Mouse (Mus musculus) midbrain, postnatal 0 days (tissue): ENCODE data around the gene Hip1r. TPM values are rescaled to one million over a fixed set of nuclear protein-coding genes. Genes with fewer than 3 reads are reported as not detected.

Experiments
- ATAC-seq: fragments of 200-750 bp; cut with Nextera tagmentation; 2 replicates; pipeline ENCODE4 v1.8.0; 2017; ENCODE audit warnings: moderate number of reproducible peaks, mild to moderate bottlenecking, moderate TSS enrichment, moderate library complexity; ENCODE audit not compliant: low FRiP score
- DNase-seq: peaks from one replicate; pipeline ENCODE4 v3.0.0-alpha.2; 2015; ENCODE audit warnings: low spot score
- H3K27ac ChIP-seq: fragments of 300-500 bp; sonication (generic); 2 replicates; pipeline ENCODE4 v1.5.1; 2014; ENCODE audit warnings: low read depth, mild to moderate bottlenecking, low read length, mixed read lengths
- H3K27me3 ChIP-seq: fragments of 300-500 bp; sonication (generic); 2 replicates; pipeline ENCODE4 v1.6.1; 2014; ENCODE audit warnings: low read length, control low read depth, mixed read lengths; ENCODE audit not compliant: insufficient read depth
- H3K36me3 ChIP-seq: fragments of 300-500 bp; sonication (generic); 2 replicates; pipeline ENCODE4 v1.6.1; 2014; ENCODE audit warnings: low read length, control low read depth, mixed read lengths; ENCODE audit not compliant: insufficient read depth
- H3K4me1 ChIP-seq: fragments of 300-500 bp; sonication (generic); 2 replicates; pipeline ENCODE4 v1.6.1; 2014; ENCODE audit warnings: mild to moderate bottlenecking, control low read depth, antibody characterized with exemption, low read length, mixed read lengths; ENCODE audit not compliant: insufficient read depth
- H3K4me2 ChIP-seq: fragments of 300-500 bp; sonication (generic); 2 replicates; pipeline ENCODE4 v1.6.1; 2014; ENCODE audit warnings: low read depth, mild to moderate bottlenecking, low read length, mixed read lengths; ENCODE audit not compliant: poor library complexity, severe bottlenecking
- H3K4me3 ChIP-seq: fragments of 300-500 bp; sonication (generic); 2 replicates; pipeline ENCODE4 v1.5.1; 2014; ENCODE audit warnings: low read depth, mild to moderate bottlenecking, low read length, moderate library complexity
- H3K9ac ChIP-seq: fragments of 300-500 bp; sonication (generic); replicated peaks from 2 replicates; pipeline ENCODE4 v1.6.1; 2014; ENCODE audit warnings: mild to moderate bottlenecking, low read length, moderate library complexity, mixed read lengths; ENCODE audit not compliant: poor library complexity, severe bottlenecking
- H3K9me3 ChIP-seq: fragments of 300-500 bp; sonication (generic); 2 replicates; pipeline ENCODE4 v1.6.1; 2016; ENCODE audit warnings: low read length, control low read depth
- CTCF ChIP-seq: IDR thresholded peaks from 2 replicates; pipeline ENCODE4 v1.5.1; 2016; ENCODE audit warnings: antibody characterized with exemption, mild to moderate bottlenecking
- WGBS: fragments of 180-500 bp; shearing (Covaris S2); extraction: QIAGEN DNeasy Blood & Tissue Kit; methylation state at CpG from one replicate; pipeline ENCODE4 v1.1.7; 2014; 5-methylcytosine and 5-hydroxymethylcytosine counted together
- polyA plus RNA-seq: library from polyadenylated mRNA; unstranded; fragments of >200 nt; fragmentation: Nextera tagmentation; extraction: Ambion mirVana; gene quantifications from 2 replicates; pipeline ENCODE4 v1.2.1, GENCODE M21; 2015
- total RNA-seq: library from RNA; depleted of rRNA; stranded (reverse); fragments of >200 nt; gene quantifications from 2 replicates; pipeline ENCODE4 v1.2.3, GENCODE M21; 2014

The Hip1r gene
- total and polyA plus RNA-seq, 2 experiments from 2014 or later, result 25.8 to 45.4 TPM

DNA sequence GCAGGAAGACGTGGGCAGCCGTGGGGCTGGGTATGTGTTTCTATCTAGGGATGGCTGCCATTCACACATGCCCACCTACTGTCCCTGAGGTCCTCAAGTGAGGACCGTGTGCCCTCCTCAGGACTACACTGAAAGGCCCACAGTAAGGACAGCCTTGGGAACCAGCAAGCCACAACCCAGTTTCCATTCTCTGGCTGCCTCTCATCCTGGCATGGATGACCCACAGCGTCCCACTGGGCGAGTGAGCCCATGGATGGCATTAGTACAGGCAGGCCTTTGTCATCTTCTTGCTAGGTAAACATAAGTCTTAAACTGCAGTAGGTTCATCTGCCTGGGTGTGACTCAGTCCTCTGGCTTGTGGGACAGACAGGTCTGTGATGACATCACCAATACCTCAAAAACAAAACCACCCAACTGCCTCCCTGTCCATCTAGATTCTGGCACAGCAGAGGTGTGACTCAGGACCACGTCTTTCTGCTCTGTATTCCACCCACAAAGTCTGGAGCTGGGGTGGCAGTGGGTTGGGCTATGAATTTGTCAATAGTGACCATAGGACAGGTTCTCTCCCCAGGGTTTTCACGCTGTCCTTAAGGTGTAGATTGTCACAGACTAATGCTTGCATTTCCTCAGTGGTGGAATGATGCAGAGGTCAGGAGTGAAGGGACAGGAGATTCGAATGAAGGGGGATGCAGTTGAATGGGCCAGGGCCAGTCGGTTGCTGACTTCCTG is 7.3 kb downstream of the Hip1r start:
- no peaks in the 10 kb centered on the region for H3K27me3 ChIP-seq
- DNase-seq (no peak), ATAC-seq (no peak)
- WGBS, result 80% methylated on average over 9 of the region's 9 CpGs
- H3K4me3 ChIP-seq, result no peak overlapping the region
- H3K27ac ChIP-seq, result 0 out of 2 replicates have a peak overlapping the region, but pooled peaks have one; percentile 26
- no peak overlapping the region for H3K4me2 ChIP-seq
- no peaks in the 10 kb centered on the region for H3K9me3 ChIP-seq
- no peak for TF ChIP-seq CTCF
- H3K36me3 ChIP-seq, result no peaks in the 10 kb centered on the region
- H3K9ac ChIP-seq, result no peak overlapping the region
- H3K4me1 ChIP-seq, result no peaks in the 10 kb centered on the region

DNA sequence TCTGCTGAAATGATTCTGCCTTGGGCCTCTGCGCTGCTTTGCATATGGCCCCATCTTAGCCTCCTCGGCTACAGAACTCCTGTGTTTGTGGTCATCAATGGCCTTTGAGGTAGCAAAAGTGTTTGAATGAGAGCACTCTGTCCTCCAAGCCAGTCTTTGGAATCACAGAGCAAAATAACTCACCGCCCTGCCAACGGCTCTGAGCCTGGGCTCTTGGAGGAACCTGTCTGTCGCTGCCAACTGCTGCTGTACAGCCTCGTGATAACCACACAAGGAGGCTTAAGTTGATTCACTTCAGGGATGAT is 7.8 kb downstream of the Hip1r start:
- DNase-seq, result no peak
- no peaks in the 10 kb centered on the region for H3K4me1 ChIP-seq
- WGBS, result 71% methylated on average over 6 of the region's 6 CpGs
- TF ChIP-seq CTCF, result no peak
- no peaks in the 10 kb centered on the region for H3K36me3 ChIP-seq
- no peak overlapping the region for H3K9ac ChIP-seq
- ATAC-seq, result no peak
- no peak overlapping the region for H3K4me2 ChIP-seq
- H3K9me3 ChIP-seq, result no peaks in the 10 kb centered on the region
- H3K27ac ChIP-seq, result 0 out of 2 replicates have a peak overlapping the region, but pooled peaks have one; percentile 26
- H3K4me3 ChIP-seq, result no peak overlapping the region
- H3K27me3 ChIP-seq, result no peaks in the 10 kb centered on the region

DNA sequence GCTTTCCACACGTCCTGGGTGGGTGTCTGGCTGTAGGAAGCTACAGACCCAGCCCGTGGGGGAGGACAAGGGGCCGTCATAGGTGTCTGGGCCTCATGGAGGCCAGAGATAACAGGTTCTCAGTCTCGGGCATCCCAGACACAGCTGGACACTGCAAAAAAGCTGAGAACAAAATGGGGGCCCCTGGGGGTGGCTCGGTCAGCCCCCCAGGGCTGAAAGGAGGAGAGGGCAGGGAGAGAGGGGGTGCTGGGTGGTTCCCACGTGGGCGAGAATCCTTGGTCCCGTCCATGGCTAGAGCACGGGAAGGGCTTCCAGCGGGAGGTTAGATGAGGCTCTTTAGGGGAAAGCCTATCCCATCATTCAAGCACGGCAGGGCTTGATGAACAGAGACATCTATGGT is 9.4 kb downstream of the Hip1r start:
- H3K9ac ChIP-seq, result no peak overlapping the region
- DNase-seq (no peak), ATAC-seq (no peak)
- no peaks in the 10 kb centered on the region for H3K36me3 ChIP-seq
- H3K9me3 ChIP-seq, result no peaks in the 10 kb centered on the region
- H3K4me3 ChIP-seq, result no peak overlapping the region
- no peak overlapping the region for H3K4me2 ChIP-seq
- no peak for TF ChIP-seq CTCF
- H3K27ac ChIP-seq, result no peak overlapping the region
- no peaks in the 10 kb centered on the region for H3K4me1 ChIP-seq
- 80% methylated on average over 11 of the region's 11 CpGs for WGBS
- no peaks in the 10 kb centered on the region for H3K27me3 ChIP-seq

DNA sequence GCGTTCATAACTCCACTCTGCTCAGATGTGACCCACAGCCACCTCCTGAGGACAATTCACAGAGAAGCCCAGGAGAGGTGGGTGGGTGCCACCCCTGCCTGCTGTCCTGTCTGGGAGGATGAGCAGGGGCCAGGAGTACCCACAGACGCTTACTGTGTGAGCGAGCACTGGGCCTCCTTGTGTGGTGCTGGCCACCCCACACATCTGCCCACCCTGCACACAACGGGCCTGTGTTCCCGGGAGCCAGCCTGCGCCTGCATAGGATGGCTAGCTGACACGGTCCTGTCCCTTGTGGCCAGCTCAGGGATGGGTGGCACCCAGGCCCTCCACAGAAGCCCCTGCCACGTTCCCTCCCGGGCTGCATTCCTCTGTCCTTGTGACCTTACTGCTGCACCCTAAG is 12.0 kb downstream of the Hip1r start:
- WGBS, result 81% methylated on average over 9 of the region's 9 CpGs
- ATAC-seq (0 out of 2 replicates have a peak, but pooled peaks have one; percentile 53), DNase-seq (no peak)
- H3K9ac ChIP-seq, result no peak overlapping the region
- no peak overlapping the region for H3K4me3 ChIP-seq
- H3K27ac ChIP-seq, result no peak overlapping the region
- no peaks in the 10 kb centered on the region for H3K27me3 ChIP-seq
- no peaks in the 10 kb centered on the region for H3K9me3 ChIP-seq
- no peaks in the 10 kb centered on the region for H3K4me1 ChIP-seq
- H3K36me3 ChIP-seq, result peaks cover 3% of the 10 kb centered on the region; the same call in 1 of the 2 replicates
- H3K4me2 ChIP-seq, result no peak overlapping the region
- TF ChIP-seq CTCF, result no peak

DNA sequence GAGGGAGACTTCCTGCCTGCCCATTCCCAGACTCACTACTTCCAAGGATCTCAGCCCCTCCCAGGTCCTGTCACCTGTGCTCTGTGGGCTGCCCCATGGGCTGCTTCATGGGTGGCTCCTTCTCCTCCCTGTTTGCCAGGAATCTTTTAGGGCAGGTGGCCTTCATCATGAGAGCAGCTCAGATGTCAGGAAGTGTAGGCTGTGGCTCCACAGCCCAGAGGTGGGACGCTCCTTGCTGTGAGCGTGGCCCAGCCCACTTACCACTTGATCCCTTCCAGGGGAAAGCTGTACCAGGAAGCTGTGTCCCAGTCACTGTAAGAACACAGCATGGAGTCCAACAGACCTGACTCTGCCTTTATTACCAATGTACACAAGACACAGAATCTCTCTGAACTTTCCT is 13.5 kb downstream of the Hip1r start:
- ATAC-seq (no peak), DNase-seq (no peak)
- TF ChIP-seq CTCF, result no peak
- H3K27ac ChIP-seq, result no peak overlapping the region
- H3K4me3 ChIP-seq, result no peak overlapping the region
- H3K27me3 ChIP-seq, result no peaks in the 10 kb centered on the region
- no peaks in the 10 kb centered on the region for H3K9me3 ChIP-seq
- no peak overlapping the region for H3K4me2 ChIP-seq
- WGBS, result 72% methylated on average over 2 of the region's 2 CpGs
- no peaks in the 10 kb centered on the region for H3K4me1 ChIP-seq
- peaks cover 3% of the 10 kb centered on the region for H3K36me3 ChIP-seq
- H3K9ac ChIP-seq, result no peak overlapping the region

DNA sequence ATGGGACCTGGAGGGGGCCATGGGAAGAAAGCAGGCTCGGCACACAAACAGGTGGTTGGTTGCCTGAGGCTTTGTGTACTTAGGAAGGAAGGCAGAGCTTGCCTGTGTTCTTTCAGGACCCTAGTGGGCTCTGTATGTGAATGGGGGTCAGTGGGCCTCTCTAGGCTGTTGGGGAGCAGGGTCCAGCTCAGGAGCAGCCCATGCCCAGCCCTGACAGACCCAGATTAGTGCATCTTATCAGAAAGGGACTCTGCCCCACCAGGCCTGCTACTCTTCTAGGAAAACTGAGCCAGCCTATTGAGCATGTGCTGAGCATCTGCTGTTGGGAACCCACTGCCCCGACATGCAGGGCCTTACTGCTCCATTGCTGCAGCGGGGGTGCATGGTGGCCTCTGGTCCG is 14.1 kb downstream of the Hip1r start:
- Histone ChIP-seq H3K4me2 (no peak overlapping the region), H3K9ac (no peak overlapping the region)

More for the DNA sequence above, 14.1 kb downstream of the Hip1r start:
- no peaks in the 10 kb centered on the region for H3K27me3 ChIP-seq
- H3K4me1 ChIP-seq, result no peaks in the 10 kb centered on the region
- H3K27ac ChIP-seq, result no peak overlapping the region
- H3K4me3 ChIP-seq, result no peak overlapping the region
- ATAC-seq (no peak), DNase-seq (no peak)
- peaks cover 3% of the 10 kb centered on the region for H3K36me3 ChIP-seq
- no peak for TF ChIP-seq CTCF
- H3K9me3 ChIP-seq, result no peaks in the 10 kb centered on the region
- WGBS, result 78% methylated on average over 4 of the region's 4 CpGs
